Mouse (Mus musculus): Measurements from ENCODE around the gene Acadvl. TPM values are rescaled to one million over a fixed set of nuclear protein-coding genes. Genes with fewer than 3 reads are reported as not detected.
A peak's percentile ranks its signal among the peaks of the same experiment; 100 is the strongest.
"Not testable (repeated sequence)": the region's sequence is repeated elsewhere in the genome, so short reads cannot be mapped to it uniquely, and the experiment has no call there.

Acadvl gene
- polyA plus RNA-seq, 2 experiments = 40.6 to 84.1 TPM

- H3K36me3 ChIP-seq (replicated peaks; ENCODE audit: control insufficient read depth, insufficient read depth, low read depth) = no peaks in the 10 kb centered on the region
- peak overlapping the region; percentile 40 for H3K9ac ChIP-seq (replicated peaks)
- WGBS (ENCODE audit: insufficient replicate concordance) = 3% methylated on average over 25 of the region's 25 CpGs
- TF ChIP-seq EP300 (IDR thresholded peaks at IDR 0.05; ENCODE audit: low read depth) (no peak), CTCF (IDR thresholded peaks at IDR 0.05; ENCODE audit: low read depth) (no peak)
- H3K27ac ChIP-seq = no peak overlapping the region
- H3K4me2 ChIP-seq (ENCODE audit: low read depth) = peak overlapping the region; percentile 58
- no peaks in the 10 kb centered on the region for H3K9me3 ChIP-seq (ENCODE audit: control insufficient read depth, low read length)
- peaks cover 14 to 18% of the 10 kb centered on the region in 2 experiments for H3K4me1 ChIP-seq (replicated peaks; ENCODE audit: control insufficient read depth in 2 of 2, insufficient read depth in 2 of 2, low read length in 1 of 2)
- ATAC-seq (ENCODE audit: insufficient read depth) (no peak), DNase-seq (ENCODE audit: low read depth in 3 of 3, low spot score in 3 of 3) (no peak)
- peaks cover 6% of the 10 kb centered on the region for H3K27me3 ChIP-seq (ENCODE audit: control insufficient read depth, insufficient read depth, low read length)
- H3K4me3 ChIP-seq (ENCODE audit: insufficient read depth in 1 of 2, low read depth in 2 of 2, low read length in 2 of 2) = peak overlapping the region; percentile 33 to 46
These were observed 3.1 kb upstream of the Acadvl start for GRCm38 (mm10) chr11:70018131-70018990.

GRCm38 (mm10) chr11:70017199-70017767, 2.1 kb upstream of the Acadvl start:
- H3K27me3 ChIP-seq (ENCODE audit: control insufficient read depth, insufficient read depth, low read length) = no peaks in the 10 kb centered on the region; the same call in 1 of the 2 replicates
- no peak overlapping the region for H3K27ac ChIP-seq
- H3K9me3 ChIP-seq (ENCODE audit: control insufficient read depth, low read length) = no peaks in the 10 kb centered on the region
- H3K36me3 ChIP-seq (replicated peaks; ENCODE audit: control insufficient read depth, insufficient read depth, low read depth) = no peaks in the 10 kb centered on the region
- DNase-seq (ENCODE audit: low read depth in 3 of 3, low spot score in 3 of 3) = no peak
- no peak for ATAC-seq (ENCODE audit: insufficient read depth)
- TF ChIP-seq EP300 (IDR thresholded peaks at IDR 0.05; ENCODE audit: low read depth) (no peak), CTCF (IDR thresholded peaks at IDR 0.05; ENCODE audit: low read depth) (no peak)
- WGBS (ENCODE audit: insufficient replicate concordance) = 51% methylated on average over 7 of the region's 7 CpGs
- H3K9ac ChIP-seq (replicated peaks) = no peak overlapping the region
- no peak overlapping the region for H3K4me3 ChIP-seq (ENCODE audit: insufficient read depth in 1 of 2, low read depth in 2 of 2, low read length in 2 of 2)
- no peak overlapping the region for H3K4me2 ChIP-seq (ENCODE audit: low read depth)
- H3K4me1 ChIP-seq (replicated peaks; ENCODE audit: control insufficient read depth in 2 of 2, insufficient read depth in 2 of 2, low read length in 1 of 2) = peaks cover 14 to 18% of the 10 kb centered on the region in 2 experiments

- Histone ChIP-seq H3K4me3 (ENCODE audit: insufficient read depth in 1 of 2, low read depth in 2 of 2, low read length in 2 of 2) (no peak within 1 kb of the TSS), H3K27ac (no peak within 1 kb of the TSS), H3K36me3 (replicated peaks; ENCODE audit: control insufficient read depth, insufficient read depth, low read depth) (peaks cover 3% of the 10 kb centered on the region), H3K9ac (replicated peaks) (no peak within 1 kb of the TSS), H3K27me3 (ENCODE audit: control insufficient read depth, insufficient read depth, low read length) (no peaks in the 10 kb centered on the region), H3K4me1 (replicated peaks; ENCODE audit: control insufficient read depth in 2 of 2, insufficient read depth in 2 of 2, low read length in 1 of 2) (peaks cover 14 to 16% of the 10 kb centered on the region in 2 experiments), H3K9me3 (ENCODE audit: control insufficient read depth, low read length) (no peaks in the 10 kb centered on the region), H3K4me2 (ENCODE audit: low read depth) (peak within 1 kb of the TSS; percentile 61)
- TF ChIP-seq CTCF (IDR thresholded peaks at IDR 0.05; ENCODE audit: low read depth) (no peak), EP300 (IDR thresholded peaks at IDR 0.05; ENCODE audit: low read depth) (no peak)
- no peak for DNase-seq (ENCODE audit: low read depth in 3 of 3, low spot score in 3 of 3)
- ATAC-seq (ENCODE audit: insufficient read depth) = no peak
- WGBS (ENCODE audit: insufficient replicate concordance) = 54% methylated on average over 3 of the region's 3 CpGs
These were observed 1.5 kb upstream of the Acadvl start, which contains the start of gene Dlg4 for GRCm38 (mm10) chr11:70016669-70017068. Gene Dlg4 (plus strand): TSS chr11:70016942.

GRCm38 (mm10) chr11:70016177-70016576, 966 bp upstream of the Acadvl start:
- not testable (repeated sequence) for H3K36me3 ChIP-seq (replicated peaks; ENCODE audit: control insufficient read depth, insufficient read depth, low read depth); H3K4me3 ChIP-seq (ENCODE audit: insufficient read depth in 1 of 2, low read depth in 2 of 2, low read length in 2 of 2); H3K4me2 ChIP-seq (ENCODE audit: low read depth); H3K27ac ChIP-seq; DNase-seq (ENCODE audit: low read depth in 3 of 3, low spot score in 3 of 3); H3K27me3 ChIP-seq (ENCODE audit: control insufficient read depth, insufficient read depth, low read length); H3K9ac ChIP-seq (replicated peaks); ATAC-seq (ENCODE audit: insufficient read depth); H3K9me3 ChIP-seq (ENCODE audit: control insufficient read depth, low read length)
- 76% methylated on average over 2 of the region's 2 CpGs for WGBS (ENCODE audit: insufficient replicate concordance)
- H3K4me1 ChIP-seq (replicated peaks; ENCODE audit: control insufficient read depth in 2 of 2, insufficient read depth in 2 of 2, low read length in 1 of 2) = peaks cover 13 to 15% of the 10 kb centered on the region in 2 experiments

- 54% methylated on average over 6 of the region's 6 CpGs for WGBS (ENCODE audit: insufficient replicate concordance)
- peaks cover 8 to 13% of the 10 kb centered on the region in 2 experiments for H3K4me1 ChIP-seq (replicated peaks; ENCODE audit: control insufficient read depth in 2 of 2, insufficient read depth in 2 of 2, low read length in 1 of 2)
- H3K9me3 ChIP-seq (ENCODE audit: control insufficient read depth, low read length) = no peaks in the 10 kb centered on the region
- peaks cover 10% of the 10 kb centered on the region for H3K36me3 ChIP-seq (replicated peaks; ENCODE audit: control insufficient read depth, insufficient read depth, low read depth)
- peak overlapping the region in 1 of 2 experiments; percentile 73; a peak in 2 of 4 replicates for H3K4me3 ChIP-seq (ENCODE audit: insufficient read depth in 1 of 2, low read depth in 2 of 2, low read length in 2 of 2)
- H3K27ac ChIP-seq = no peak overlapping the region
- TF ChIP-seq EP300 (IDR thresholded peaks at IDR 0.05; ENCODE audit: low read depth) = no peak
- TF ChIP-seq CTCF (IDR thresholded peaks at IDR 0.05; ENCODE audit: low read depth) = no peak
- ATAC-seq (ENCODE audit: insufficient read depth) (no peak), DNase-seq (ENCODE audit: low read depth in 3 of 3, low spot score in 3 of 3) (no peak)
- no peak overlapping the region for H3K9ac ChIP-seq (replicated peaks)
- H3K4me2 ChIP-seq (ENCODE audit: low read depth) = peak overlapping the region; percentile 61
- H3K27me3 ChIP-seq (ENCODE audit: control insufficient read depth, insufficient read depth, low read length) = no peaks in the 10 kb centered on the region
These were observed 466 bp upstream of the Acadvl start for GRCm38 (mm10) chr11:70015677-70016076.
